Mouse (Mus musculus) heart, embryonic 12.5 days (tissue): ENCODE results near the gene Des. TPM values are rescaled to one million over a fixed set of nuclear protein-coding genes. Genes with fewer than 3 reads are reported as not detected.

Experiments
- ATAC-seq: fragments of 200-750 bp; cut with Nextera tagmentation; 2 replicates; pipeline ENCODE4 v1.8.0; 2017; ENCODE audit warnings: moderate TSS enrichment, moderate library complexity; ENCODE audit not compliant: insufficient number of reproducible peaks, low FRiP score
- H3K27ac ChIP-seq: fragments of 300-500 bp; sonication (generic); 2 replicates; pipeline ENCODE4 v1.5.1; 2016; ENCODE audit warnings: mild to moderate bottlenecking, moderate library complexity; ENCODE audit not compliant: poor library complexity, severe bottlenecking
- H3K27me3 ChIP-seq: fragments of 300-500 bp; sonication (generic); replicated peaks from 2 replicates; pipeline ENCODE4 v1.6.1; 2016; ENCODE audit warnings: mild to moderate bottlenecking, moderate library complexity
- H3K36me3 ChIP-seq: fragments of 300-500 bp; sonication (generic); 2 replicates; pipeline ENCODE4 v1.6.1; 2016; ENCODE audit warnings: mild to moderate bottlenecking, moderate library complexity
- H3K4me1 ChIP-seq: fragments of 300-500 bp; sonication (generic); replicated peaks from 2 replicates; pipeline ENCODE4 v1.6.1; 2016; ENCODE audit warnings: mild to moderate bottlenecking
- H3K4me2 ChIP-seq: fragments of 300-500 bp; sonication (generic); 2 replicates; pipeline ENCODE4 v1.6.1; 2016; ENCODE audit warnings: mild to moderate bottlenecking, moderate library complexity
- H3K4me3 ChIP-seq: fragments of 300-500 bp; sonication (generic); 2 replicates; pipeline ENCODE4 v1.5.1; 2016; ENCODE audit warnings: mild to moderate bottlenecking
- H3K9ac ChIP-seq: fragments of 300-500 bp; sonication (generic); 2 replicates; pipeline ENCODE4 v1.6.1; 2016; ENCODE audit warnings: mild to moderate bottlenecking, moderate library complexity
- H3K9me3 ChIP-seq: fragments of 300-500 bp; sonication (generic); replicated peaks from 2 replicates; pipeline ENCODE4 v1.6.1; 2016; ENCODE audit warnings: mild to moderate bottlenecking, moderate library complexity
- WGBS: fragments of 180-500 bp; shearing (Covaris S2); methylation state at CpG from one replicate; pipeline ENCODE4 v1.1.7; 2016; 5-methylcytosine and 5-hydroxymethylcytosine counted together
- polyA plus RNA-seq: library from polyadenylated mRNA; unstranded; fragments of >200 nt; fragmentation: Nextera tagmentation; extraction: Ambion mirVana; gene quantifications from 2 replicates; pipeline ENCODE4 v1.2.1, GENCODE M21; 2016

Des gene
- polyA plus RNA-seq, 1 experiment from 2014 or later, result 500 TPM

GRCm38 (mm10) chr1:75384470-75385141, 24.5 kb downstream of the Des start:
- peak overlapping the region; percentile 5; the same call in 1 of the 2 replicates for H3K4me2 ChIP-seq
- 72% methylated on average over 27 of the region's 27 CpGs for WGBS
- peak overlapping the region; percentile 53 for H3K9ac ChIP-seq
- no peak overlapping the region for H3K4me3 ChIP-seq
- peaks cover 19% of the 10 kb centered on the region for H3K36me3 ChIP-seq
- peaks cover 32% of the 10 kb centered on the region for H3K27me3 ChIP-seq
- H3K27ac ChIP-seq, result no peak overlapping the region
- no peaks in the 10 kb centered on the region for H3K9me3 ChIP-seq
- H3K4me1 ChIP-seq, result peaks cover 89% of the 10 kb centered on the region
- ATAC-seq, result no peak

GRCm38 (mm10) chr1:75385142-75385730, 25.1 kb downstream of the Des start:
- Histone ChIP-seq H3K9me3 (no peaks in the 10 kb centered on the region), H3K36me3 (peaks cover 26% of the 10 kb centered on the region), H3K9ac (peak overlapping the region; percentile 53), H3K4me1 (peaks cover 83% of the 10 kb centered on the region), H3K27ac (0 out of 2 replicates have a peak overlapping the region, but pooled peaks have one; percentile 5), H3K4me3 (no peak overlapping the region), H3K27me3 (peaks cover 35% of the 10 kb centered on the region), H3K4me2 (peak overlapping the region; percentile 23; the same call in 1 of the 2 replicates)
- no peak for ATAC-seq
- WGBS, result 58% methylated on average over 20 of the region's 20 CpGs

DNA sequence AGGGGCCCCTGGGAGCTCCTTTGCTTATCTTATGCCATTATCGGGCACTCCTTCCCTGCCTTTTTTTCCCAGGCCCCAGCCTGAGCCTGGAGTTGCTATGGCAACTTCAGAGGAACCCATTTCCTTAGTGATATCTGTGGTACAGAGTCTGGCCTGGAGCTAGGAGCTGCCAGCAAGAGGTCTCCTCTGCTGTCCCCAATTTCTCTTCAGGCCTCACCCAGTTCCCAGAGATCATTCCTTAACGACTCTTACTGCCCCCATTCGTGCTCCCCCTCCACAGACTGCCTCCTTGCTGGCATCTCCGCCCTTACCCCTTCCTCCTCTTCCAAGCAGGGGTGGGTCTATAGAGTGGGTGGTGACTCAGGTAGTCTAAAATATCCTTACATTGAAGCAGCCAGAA, 26.0 kb downstream of the Des start:
- H3K27ac ChIP-seq, result 0 out of 2 replicates have a peak overlapping the region, but pooled peaks have one; percentile 1
- peaks cover 35% of the 10 kb centered on the region for H3K27me3 ChIP-seq
- peaks cover 34% of the 10 kb centered on the region for H3K36me3 ChIP-seq
- H3K9ac ChIP-seq, result peak overlapping the region; percentile 42; the same call in 1 of the 2 replicates
- ATAC-seq, result no peak
- no peak overlapping the region for H3K4me3 ChIP-seq
- no peaks in the 10 kb centered on the region for H3K9me3 ChIP-seq
- H3K4me1 ChIP-seq, result peaks cover 75% of the 10 kb centered on the region
- no peak overlapping the region; the same call in 1 of the 2 replicates for H3K4me2 ChIP-seq
- 20% methylated on average over 4 of the region's 4 CpGs for WGBS

GRCm38 (mm10) chr1:75387469-75387928, 27.4 kb downstream of the Des start:
- 0 out of 2 replicates have a peak, but pooled peaks have one; percentile 5 for ATAC-seq

GRCm38 (mm10) chr1:75387929-75388897, 28.1 kb downstream of the Des start:
- WGBS, result 10% methylated on average over 94 of the region's 94 CpGs
- peak overlapping the region; percentile 59 for H3K9ac ChIP-seq
- H3K4me2 ChIP-seq, result peak overlapping the region; percentile 59
- ATAC-seq, result no peak
- peaks cover 35% of the 10 kb centered on the region for H3K27me3 ChIP-seq
- H3K27ac ChIP-seq, result no peak overlapping the region
- H3K4me1 ChIP-seq, result peaks cover 78% of the 10 kb centered on the region
- no peaks in the 10 kb centered on the region for H3K9me3 ChIP-seq
- peaks cover 43% of the 10 kb centered on the region for H3K36me3 ChIP-seq
- H3K4me3 ChIP-seq, result peak overlapping the region; percentile 31

More at GRCm38 (mm10) chr1:75387469-75387928, 27.4 kb downstream of the Des start:
- peaks cover 43% of the 10 kb centered on the region for H3K36me3 ChIP-seq
- peaks cover 35% of the 10 kb centered on the region for H3K27me3 ChIP-seq
- H3K9me3 ChIP-seq, result no peaks in the 10 kb centered on the region
- H3K9ac ChIP-seq, result peak overlapping the region; percentile 59
- no peak overlapping the region for H3K27ac ChIP-seq
- peak overlapping the region; percentile 31 for H3K4me3 ChIP-seq
- peak overlapping the region; percentile 59 for H3K4me2 ChIP-seq
- H3K4me1 ChIP-seq, result peaks cover 78% of the 10 kb centered on the region
- WGBS, result 23% methylated on average over 7 of the region's 7 CpGs

- H3K27ac ChIP-seq, result no peak overlapping the region
- ATAC-seq, result no peak
- H3K4me1 ChIP-seq, result peaks cover 80% of the 10 kb centered on the region
- peak overlapping the region; percentile 31 for H3K4me3 ChIP-seq
- H3K9me3 ChIP-seq, result no peaks in the 10 kb centered on the region
- 35% methylated on average over 23 of the region's 23 CpGs for WGBS
- H3K9ac ChIP-seq, result peak overlapping the region; percentile 59
- H3K4me2 ChIP-seq, result peak overlapping the region; percentile 59
- peaks cover 35% of the 10 kb centered on the region for H3K27me3 ChIP-seq
- peaks cover 38% of the 10 kb centered on the region for H3K36me3 ChIP-seq
These were observed 28.9 kb downstream of the Des start for GRCm38 (mm10) chr1:75388898-75389515.

GRCm38 (mm10) chr1:75393139-75393538, 33.0 kb downstream of the Des start:
- WGBS, result 25% methylated on average over 9 of the region's 9 CpGs
- peaks cover 47% of the 10 kb centered on the region for H3K4me1 ChIP-seq
- 0 out of 2 replicates have a peak overlapping the region, but pooled peaks have one; percentile 8 for H3K9ac ChIP-seq
- H3K27ac ChIP-seq, result peak overlapping the region; percentile 82
- H3K4me2 ChIP-seq, result peak overlapping the region; percentile 8; the same call in 1 of the 2 replicates
- ATAC-seq, result 0 out of 2 replicates have a peak, but pooled peaks have one; percentile 43
- H3K9me3 ChIP-seq, result no peaks in the 10 kb centered on the region
- H3K27me3 ChIP-seq, result peaks cover 16% of the 10 kb centered on the region
- H3K36me3 ChIP-seq, result peaks cover 52% of the 10 kb centered on the region
- H3K4me3 ChIP-seq, result no peak overlapping the region

DNA sequence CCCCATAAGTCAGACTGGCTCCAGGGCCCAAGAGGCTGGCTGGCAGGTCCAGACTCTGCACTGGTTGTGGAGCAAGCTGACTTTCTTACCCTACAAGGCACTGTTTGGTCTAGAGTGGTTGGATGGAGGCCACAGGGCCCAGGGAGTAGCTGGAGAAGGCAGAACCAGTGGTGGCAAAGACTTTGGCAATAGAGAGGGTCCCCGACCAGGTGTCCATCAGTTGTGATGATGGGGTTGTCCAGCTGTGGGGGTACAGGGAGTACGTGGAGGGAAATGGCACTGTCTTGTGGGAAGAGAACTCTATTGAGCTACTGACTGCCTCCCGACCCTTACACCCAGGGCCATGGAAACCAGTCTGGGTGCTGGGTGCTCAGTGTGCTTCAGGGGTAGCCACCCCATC, 33.7 kb downstream of the Des start:
- H3K27ac ChIP-seq, result peak overlapping the region; percentile 82
- H3K4me2 ChIP-seq, result peak overlapping the region; percentile 8; the same call in 1 of the 2 replicates
- H3K4me3 ChIP-seq, result no peak overlapping the region
- 0 out of 2 replicates have a peak overlapping the region, but pooled peaks have one; percentile 17 for H3K9ac ChIP-seq
- no peak for ATAC-seq
- peaks cover 45% of the 10 kb centered on the region for H3K4me1 ChIP-seq
- no peaks in the 10 kb centered on the region for H3K9me3 ChIP-seq
- 82% methylated on average over 3 of the region's 3 CpGs for WGBS
- H3K36me3 ChIP-seq, result peaks cover 52% of the 10 kb centered on the region
- peaks cover 10% of the 10 kb centered on the region for H3K27me3 ChIP-seq

GRCm38 (mm10) chr1:75398761-75399402, 38.8 kb downstream of the Des start:
- H3K9ac ChIP-seq, result peak overlapping the region; percentile 67

More at GRCm38 (mm10) chr1:75398761-75399402, 38.8 kb downstream of the Des start:
- H3K4me3 ChIP-seq, result no peak overlapping the region; the same call in 1 of the 2 replicates
- 3% methylated on average over 9 of the region's 9 CpGs for WGBS
- H3K9me3 ChIP-seq, result no peaks in the 10 kb centered on the region
- peak overlapping the region; percentile 79 for H3K4me2 ChIP-seq
- peaks cover 55% of the 10 kb centered on the region for H3K36me3 ChIP-seq
- peaks cover 64% of the 10 kb centered on the region for H3K4me1 ChIP-seq
- no peaks in the 10 kb centered on the region for H3K27me3 ChIP-seq
- H3K27ac ChIP-seq, result peak overlapping the region; percentile 100
- ATAC-seq, result peak; percentile 78
